Mouse (Mus musculus) ES-E14 (cell line): ENCODE results near the gene Ntrk3. TPM values are rescaled to one million over a fixed set of nuclear protein-coding genes. Genes with fewer than 3 reads are reported as not detected.

Experiments used
- DNase-seq: peaks from one replicate; pipeline ENCODE4 v3.0.0-alpha.2; 2013; ENCODE audit warnings: low read depth, low spot score
- H3K27ac ChIP-seq: 2 replicates; pipeline ENCODE4 v1.5.1; 2012; ENCODE audit warnings: low read depth, mild to moderate bottlenecking, low read length, moderate library complexity, mixed read lengths; ENCODE audit not compliant: poor library complexity, insufficient read depth, severe bottlenecking
- H3K36me3 ChIP-seq: 2 replicates; pipeline ENCODE4 v1.6.1; 2012; ENCODE audit warnings: mild to moderate bottlenecking, low read length, moderate library complexity, mixed read lengths; ENCODE audit not compliant: control insufficient read depth, poor library complexity, insufficient read depth, severe bottlenecking
- H3K4me1 ChIP-seq, 2 experiments: fragments of 150-350 bp in 1 of 2; sonication (generic) in 1 of 2; 2 replicates each; pipeline ENCODE4 v1.6.1; 2012; ENCODE audit warnings: low read length in 2 of 2, mild to moderate bottlenecking in 1 of 2, mixed read lengths in 1 of 2; ENCODE audit not compliant: control insufficient read depth in 2 of 2, insufficient read depth in 2 of 2, poor library complexity in 1 of 2
- H3K4me3 ChIP-seq, 2 experiments: fragments of 150-350 bp in 1 of 2; sonication (generic) in 1 of 2; 2 replicates each; pipeline ENCODE4 v1.5.1; 2012; ENCODE audit warnings: low read length in 2 of 2, low read depth in 1 of 2, mild to moderate bottlenecking in 1 of 2, mixed read lengths in 1 of 2; ENCODE audit not compliant: insufficient read depth in 1 of 2, poor library complexity in 1 of 2, severe bottlenecking in 1 of 2
- H3K9ac ChIP-seq: 2 replicates; pipeline ENCODE4 v1.6.1; 2012; ENCODE audit warnings: low read depth, mild to moderate bottlenecking, low read length, mixed read lengths; ENCODE audit not compliant: poor library complexity, insufficient read depth, severe bottlenecking
- H3K9me3 ChIP-seq: fragments of 150-350 bp; sonication (generic); 2 replicates; pipeline ENCODE4 v1.6.1; 2012; ENCODE audit warnings: low read depth, mild to moderate bottlenecking, low read length; ENCODE audit not compliant: control insufficient read depth, insufficient read depth
- CHD2 ChIP-seq: IDR thresholded peaks from 2 replicates; pipeline ENCODE4 v1.6.1; 2014; ENCODE audit warnings: mild to moderate bottlenecking, low read depth, low read length, inconsistent platforms
- HCFC1 ChIP-seq: IDR thresholded peaks from 2 replicates; pipeline ENCODE4 v1.6.1; 2012; ENCODE audit warnings: low read length, inconsistent platforms, borderline replicate concordance; ENCODE audit not compliant: insufficient read depth
- MAFK ChIP-seq: IDR thresholded peaks from 2 replicates; pipeline ENCODE4 v1.6.1; 2014; ENCODE audit warnings: mild to moderate bottlenecking, low read depth, low read length, inconsistent platforms; ENCODE audit not compliant: insufficient read depth
- ZC3H11A ChIP-seq: IDR thresholded peaks from 2 replicates; pipeline ENCODE4 v1.6.1; 2012; ENCODE audit warnings: low read depth, mild to moderate bottlenecking, inconsistent platforms, low read length, borderline replicate concordance
- ZNF384 ChIP-seq: IDR thresholded peaks from 2 replicates; pipeline ENCODE4 v1.6.1; 2012; ENCODE audit warnings: low read depth, low read length, inconsistent platforms
- in situ Hi-C, 2 experiments: fragments of 600-800 bp; cut with MboI; formaldehyde crosslinking; loops; one replicate each; pipeline ENCODE4 v1.15.1; 2025; ENCODE audit warnings: low sequenced_read_pairs in 2 of 2, inconsistent platforms in 1 of 2; ENCODE audit not compliant: unreplicated experiment in 2 of 2
- total RNA-seq: library from RNA; depleted of rRNA; stranded (reverse); fragments of 300-350 nt; gene quantifications from 2 replicates; pipeline ENCODE4 v1.2.3, GENCODE M21; 2012

The Ntrk3 gene
- total RNA-seq, 1 experiment: 0.40 TPM

DNA sequence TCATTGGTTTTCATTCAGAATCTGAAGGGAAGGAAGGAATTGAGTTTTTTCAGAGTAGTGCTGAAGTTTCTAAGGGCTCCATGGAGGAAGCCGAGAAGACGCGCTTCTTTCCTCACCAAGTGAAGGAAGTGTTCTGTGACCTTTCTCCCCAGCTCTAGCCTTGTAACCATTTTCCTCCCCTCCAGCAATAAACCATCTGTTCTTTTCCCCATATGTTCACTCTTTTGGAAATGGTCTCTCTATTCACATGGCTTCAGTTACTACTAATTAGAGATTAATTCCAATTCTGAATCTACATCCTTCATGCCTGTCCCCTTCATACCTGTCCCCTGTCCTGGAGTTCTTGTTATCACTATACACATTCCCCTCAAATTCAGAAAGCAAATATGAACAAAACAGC is 209.8 kb downstream of the Ntrk3 start:
- DNase-seq: no peak
- in situ Hi-C loops: no loop called here
- H3K4me3 ChIP-seq: no peak overlapping the region
- no peaks in the 10 kb centered on the region for H3K4me1 ChIP-seq
- H3K9me3 ChIP-seq: no peaks in the 10 kb centered on the region
- H3K9ac ChIP-seq: no peak overlapping the region
- TF ChIP-seq MAFK: no peak
- TF ChIP-seq CHD2: no peak
- TF ChIP-seq ZNF384: no peak
- TF ChIP-seq HCFC1: no peak
- TF ChIP-seq ZC3H11A: no peak
- H3K27ac ChIP-seq: no peak overlapping the region
- H3K36me3 ChIP-seq: no peaks in the 10 kb centered on the region

DNA sequence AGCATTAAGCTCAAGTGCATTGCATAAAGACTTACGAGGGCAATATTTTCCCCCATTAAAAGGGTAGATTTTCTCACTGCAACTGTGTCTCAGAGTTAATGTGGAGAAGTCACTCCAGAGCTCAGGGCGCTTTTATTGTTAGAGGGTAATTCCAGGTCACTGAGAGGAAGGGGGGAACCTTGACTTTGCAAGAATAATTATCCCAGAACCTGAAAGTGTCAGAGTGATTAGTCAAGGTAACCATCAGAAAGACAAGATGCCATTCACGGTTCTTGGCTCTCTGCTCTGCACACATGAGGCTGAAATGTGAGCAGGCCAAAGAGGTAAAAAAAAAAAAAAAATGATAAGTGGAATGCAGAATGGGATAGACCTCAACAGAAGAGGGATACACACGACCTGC is 210.2 kb downstream of the Ntrk3 start:
- in situ Hi-C loops: no loop called here

DNA sequence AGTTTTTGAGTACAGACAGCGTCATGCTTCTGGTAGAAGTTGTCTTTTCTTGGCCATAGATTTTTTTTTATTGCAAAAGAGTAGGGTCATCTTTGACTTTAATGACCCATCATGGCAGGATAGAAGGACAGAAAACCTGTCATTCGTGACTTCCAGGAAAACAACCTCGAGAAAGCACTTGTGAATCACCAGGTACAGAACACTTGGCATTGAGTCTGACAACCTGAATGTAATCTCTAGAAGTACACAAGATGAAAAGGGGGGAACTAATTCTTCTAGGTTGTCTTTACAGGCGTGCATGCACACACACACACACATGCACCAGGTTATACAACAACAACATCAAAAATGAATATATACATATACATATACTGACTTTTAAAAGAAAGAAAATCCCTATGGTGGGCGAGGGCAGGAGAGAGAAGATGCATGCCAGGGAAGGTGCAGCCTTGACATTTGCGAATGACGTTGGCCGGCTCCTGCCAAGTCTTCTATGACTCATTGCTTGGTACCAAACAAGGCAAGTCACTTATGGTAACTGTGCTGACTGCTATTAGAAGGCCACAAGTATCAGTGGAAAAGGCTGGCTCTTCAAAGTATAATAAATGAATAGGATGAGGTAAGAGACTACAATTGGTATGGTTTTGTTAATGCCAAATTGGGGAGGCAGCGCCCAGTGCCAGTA is 217.4 kb downstream of the Ntrk3 start:
- in situ Hi-C loops: no loop called here
- Histone ChIP-seq H3K9me3 (no peaks in the 10 kb centered on the region), H3K9ac (no peak overlapping the region), H3K4me3 (no peak overlapping the region), H3K4me1 (no peaks in the 10 kb centered on the region), H3K36me3 (no peaks in the 10 kb centered on the region), H3K27ac (no peak overlapping the region)
- TF ChIP-seq CHD2: no peak
- no peak for TF ChIP-seq HCFC1
- no peak for TF ChIP-seq ZC3H11A
- TF ChIP-seq MAFK: no peak
- no peak for TF ChIP-seq ZNF384
- DNase-seq: no peak

More for the DNA sequence above, 210.2 kb downstream of the Ntrk3 start:
- Histone ChIP-seq H3K36me3 (no peaks in the 10 kb centered on the region), H3K9ac (no peak overlapping the region), H3K4me1 (no peaks in the 10 kb centered on the region), H3K27ac (no peak overlapping the region), H3K4me3 (no peak overlapping the region), H3K9me3 (no peaks in the 10 kb centered on the region)
- TF ChIP-seq MAFK (no peak), ZC3H11A (no peak), CHD2 (no peak), HCFC1 (no peak), ZNF384 (no peak)
- no peak for DNase-seq

DNA sequence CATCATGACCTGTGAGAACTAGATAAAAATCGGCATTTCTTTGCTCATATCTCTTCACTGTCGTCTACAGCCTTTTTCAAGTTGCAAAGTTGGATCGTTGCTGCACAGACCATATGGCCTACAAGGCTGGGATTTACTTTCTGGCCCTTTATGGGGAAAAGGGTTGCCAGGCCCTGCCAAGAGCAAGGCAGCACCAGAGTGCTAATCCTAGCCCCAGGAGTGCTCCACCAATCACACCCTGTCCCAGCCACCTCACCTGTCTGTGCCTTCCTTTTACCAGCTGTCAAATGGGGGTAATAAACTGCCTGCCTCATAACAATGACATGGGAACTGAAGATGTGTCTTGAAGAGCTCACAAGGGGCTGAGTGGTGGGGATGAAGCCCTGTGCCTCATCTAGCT is 218.1 kb downstream of the Ntrk3 start:
- Histone ChIP-seq H3K4me3 (no peak overlapping the region), H3K27ac (no peak overlapping the region), H3K4me1 (no peaks in the 10 kb centered on the region), H3K9me3 (no peaks in the 10 kb centered on the region), H3K9ac (no peak overlapping the region), H3K36me3 (no peaks in the 10 kb centered on the region)
- no peak for DNase-seq
- TF ChIP-seq CHD2 (no peak), ZC3H11A (no peak), MAFK (no peak), ZNF384 (no peak), HCFC1 (no peak)
- in situ Hi-C loops: no loop called here
